ENCODE assay signal across 8 mouse cellular contexts in genomic region chr14:8255076-8255729, GRCm38 (mm10). TPM values are rescaled to one million over a fixed set of nuclear protein-coding genes. Genes with fewer than 3 reads are reported as not detected.
A peak's percentile ranks its signal among the peaks of the same experiment; 100 is the strongest.
DNase-seq lines count a peak whose midpoint lies in the region; ATAC-seq lines count a peak whose summit lies in the region.

No protein-coding gene starts in this region.

- H3K4me3 ChIP-seq in hindbrain, embryonic 10.5 days, result no peak overlapping the region
- H3K4me3 ChIP-seq in hindbrain, embryonic 13.5 days, result no peak overlapping the region
- no peak overlapping the region for H3K4me3 ChIP-seq in hindbrain, embryonic 12.5 days
- no peak overlapping the region for H3K4me3 ChIP-seq in midbrain, embryonic 13.5 days (replicated peaks)

- H3K27ac ChIP-seq in hindbrain, embryonic 10.5 days, result no peak overlapping the region
- H3K27ac ChIP-seq in hindbrain, embryonic 13.5 days, result no peak overlapping the region
- H3K27ac ChIP-seq in hindbrain, embryonic 12.5 days, result no peak overlapping the region
- no peak overlapping the region for H3K27ac ChIP-seq in midbrain, embryonic 13.5 days

- no peaks in the 10 kb centered on the region for H3K9me3 ChIP-seq in hindbrain, embryonic 10.5 days
- H3K9me3 ChIP-seq in hindbrain, embryonic 13.5 days, result no peaks in the 10 kb centered on the region
- no peaks in the 10 kb centered on the region for H3K9me3 ChIP-seq in hindbrain, embryonic 12.5 days (replicated peaks)
- H3K9me3 ChIP-seq in midbrain, embryonic 13.5 days, result no peaks in the 10 kb centered on the region

- peaks cover 4% of the 10 kb centered on the region; the same call in 1 of the 2 replicates for H3K27me3 ChIP-seq in hindbrain, embryonic 10.5 days (ENCODE audit: insufficient read depth, poor library complexity, severe bottlenecking)
- H3K27me3 ChIP-seq in hindbrain, embryonic 13.5 days, result no peaks in the 10 kb centered on the region
- no peaks in the 10 kb centered on the region for H3K27me3 ChIP-seq in hindbrain, embryonic 12.5 days
- no peaks in the 10 kb centered on the region for H3K27me3 ChIP-seq in midbrain, embryonic 13.5 days

- no peaks in the 10 kb centered on the region for H3K36me3 ChIP-seq in hindbrain, embryonic 10.5 days
- H3K36me3 ChIP-seq in hindbrain, embryonic 13.5 days, result no peaks in the 10 kb centered on the region
- no peaks in the 10 kb centered on the region for H3K36me3 ChIP-seq in hindbrain, embryonic 12.5 days
- no peaks in the 10 kb centered on the region for H3K36me3 ChIP-seq in midbrain, embryonic 13.5 days

- DNase-seq in hindbrain, embryonic 10.5 days (ENCODE audit: low spot score), result peak; percentile 33
- peak; percentile 75 for DNase-seq in adrenal gland, postnatal 14 days
- DNase-seq in embryo, embryonic 9.5 days (ENCODE audit: extremely low spot score), result peak; percentile 24
- DNase-seq in left cerebral cortex, adult 11 months (ENCODE audit: low spot score), result peak; percentile 43
- peak; percentile 87 for DNase-seq in testis, postnatal 10 days (ENCODE audit: low spot score)

- no peak overlapping the region for H3K9ac ChIP-seq in hindbrain, embryonic 13.5 days
- H3K9ac ChIP-seq in hindbrain, embryonic 12.5 days, result no peak overlapping the region
- no peak overlapping the region for H3K9ac ChIP-seq in midbrain, embryonic 13.5 days (replicated peaks)

- no peak overlapping the region for H3K4me2 ChIP-seq in hindbrain, embryonic 13.5 days
- no peak overlapping the region for H3K4me2 ChIP-seq in hindbrain, embryonic 12.5 days (replicated peaks)
- H3K4me2 ChIP-seq in midbrain, embryonic 13.5 days (replicated peaks), result no peak overlapping the region

- no peak for ATAC-seq in hindbrain, embryonic 13.5 days (ENCODE audit: low FRiP score)
- ATAC-seq in hindbrain, embryonic 12.5 days (ENCODE audit: low FRiP score), result peak; percentile 47; the same call in 1 of the 2 replicates
- ATAC-seq in midbrain, embryonic 13.5 days, result peak; percentile 55; the same call in 1 of the 2 replicates

- peaks cover 8% of the 10 kb centered on the region; the same call in 1 of the 2 replicates for H3K4me1 ChIP-seq in hindbrain, embryonic 10.5 days (replicated peaks)
- no peaks in the 10 kb centered on the region for H3K4me1 ChIP-seq in hindbrain, embryonic 13.5 days (replicated peaks)
- H3K4me1 ChIP-seq in hindbrain, embryonic 12.5 days, result 0 out of 2 replicates have a peak, but pooled peaks cover 4% of the 10 kb centered on the region
- no peaks in the 10 kb centered on the region for H3K4me1 ChIP-seq in midbrain, embryonic 13.5 days (replicated peaks)

- WGBS in hindbrain, embryonic 10.5 days, result 79% methylated on average over 7 of the region's 7 CpGs
- WGBS in hindbrain, embryonic 13.5 days, result 77% methylated on average over 7 of the region's 7 CpGs
- WGBS in hindbrain, embryonic 12.5 days, result 80% methylated on average over 7 of the region's 7 CpGs
- 81% methylated on average over 7 of the region's 7 CpGs for WGBS in midbrain, embryonic 13.5 days

RNA-seq across cellular contexts. Expression of gene Acox2, which starts 4.0 kb away (rescaled TPM):
- 0.14 TPM in 1 of 2 replicates, not detected in the other for polyA plus RNA-seq in hindbrain, embryonic 10.5 days (2016; fragmentation: Nextera tagmentation; extraction: Ambion mirVana)
- polyA plus RNA-seq in hindbrain, embryonic 13.5 days (2015; fragmentation: Nextera tagmentation; extraction: Ambion mirVana), result not detected in 2 replicates
- 2.2 and 30.4 TPM in 2 replicates for total RNA-seq in adrenal gland, postnatal 14 days (2021)
- 0.26 TPM in 1 of 2 replicates, not detected in the other for polyA plus RNA-seq in hindbrain, embryonic 12.5 days (2016; fragmentation: Nextera tagmentation; extraction: Ambion mirVana)
- polyA plus RNA-seq in midbrain, embryonic 13.5 days (2015; fragmentation: Nextera tagmentation; extraction: Ambion mirVana), result not detected in 2 replicates

RNA-seq across cellular contexts. Expression of gene Kctd6, which starts 41.3 kb away (rescaled TPM):
- 3.8 and 4.0 TPM in 2 replicates for polyA plus RNA-seq in hindbrain, embryonic 10.5 days (2016; fragmentation: Nextera tagmentation; extraction: Ambion mirVana)
- polyA plus RNA-seq in hindbrain, embryonic 13.5 days (2015; fragmentation: Nextera tagmentation; extraction: Ambion mirVana), result 4.1 and 5.1 TPM in 2 replicates
- 12.3 and 15.4 TPM in 2 replicates for total RNA-seq in adrenal gland, postnatal 14 days (2021)
- polyA plus RNA-seq in hindbrain, embryonic 12.5 days (2016; fragmentation: Nextera tagmentation; extraction: Ambion mirVana), result 15.6 and 16.0 TPM in 2 replicates
- polyA plus RNA-seq in midbrain, embryonic 13.5 days (2015; fragmentation: Nextera tagmentation; extraction: Ambion mirVana), result 4.6 and 5.2 TPM in 2 replicates

Comparison
In these comparisons a context has a peak if more than half of its experiments do, and no peak if none do; other contexts are left out.
1. DNase-seq: peak in every context shown above with its lines; median percentile 87 in testis, postnatal 10 days; 75 in adrenal gland, postnatal 14 days; 43 in left cerebral cortex, adult 11 months; 33 in hindbrain, embryonic 10.5 days; 24 in embryo, embryonic 9.5 days.